Mouse (Mus musculus): ENCODE measurements around the gene Dnajc12.
"Not testable (repeated sequence)": the region's sequence is repeated elsewhere in the genome, so short reads cannot be mapped to it uniquely, and the experiment has no call there.

Dnajc12 gene

GRCm38 (mm10) chr10:63386991-63387390 is 4.7 kb downstream of the Dnajc12 start:
- DNase-seq, result no peak

- DNase-seq, result no peak
Observed at GRCm38 (mm10) chr10:63388948-63389347, 6.7 kb downstream of the Dnajc12 start.

- peak; percentile 69 for DNase-seq
Observed at GRCm38 (mm10) chr10:63396963-63397362, 14.7 kb downstream of the Dnajc12 start.

- DNase-seq, result peak; percentile 57
Observed at GRCm38 (mm10) chr10:63402731-63403504, 20.7 kb downstream of the Dnajc12 start.

GRCm38 (mm10) chr10:63403636-63404035 is 21.4 kb downstream of the Dnajc12 start:
- peak; percentile 78 for DNase-seq

- no peak for DNase-seq
Observed at GRCm38 (mm10) chr10:63410162-63410956, 28.1 kb downstream of the Dnajc12 start.

- not testable (repeated sequence) for DNase-seq
Observed at GRCm38 (mm10) chr10:63411674-63412073, 29.4 kb downstream of the Dnajc12 start.

- no peak for DNase-seq
Observed at GRCm38 (mm10) chr10:63412756-63413155, 30.5 kb downstream of the Dnajc12 start.

- DNase-seq, result no peak
Observed at GRCm38 (mm10) chr10:63415287-63415686, 33.0 kb downstream of the Dnajc12 start.

GRCm38 (mm10) chr10:63415850-63416249 is 33.6 kb downstream of the Dnajc12 start:
- DNase-seq, result no peak

- DNase-seq, result no peak
Observed at GRCm38 (mm10) chr10:63417061-63417460, 34.8 kb downstream of the Dnajc12 start.

- no peak for DNase-seq
Observed at GRCm38 (mm10) chr10:63421739-63422735, 39.8 kb downstream of the Dnajc12 start, which contains the start of gene Gm7075. Gm7075 (minus strand) TSS chr10:63421789.

GRCm38 (mm10) chr10:63422736-63422992 is 40.4 kb downstream of the Dnajc12 start:
- DNase-seq, result no peak

- DNase-seq, result no peak
Observed at GRCm38 (mm10) chr10:63423591-63424474, 41.6 kb downstream of the Dnajc12 start.

GRCm38 (mm10) chr10:63424475-63424814 is 42.2 kb downstream of the Dnajc12 start:
- no peak for DNase-seq

GRCm38 (mm10) chr10:63427146-63427545 is 44.9 kb downstream of the Dnajc12 start:
- no peak for DNase-seq

- DNase-seq, result no peak
Observed at GRCm38 (mm10) chr10:63428243-63429022, 46.2 kb downstream of the Dnajc12 start.

GRCm38 (mm10) chr10:63429023-63429340 is 46.7 kb downstream of the Dnajc12 start:
- no peak for DNase-seq

- DNase-seq, result peak; percentile 97
Observed at GRCm38 (mm10) chr10:63429380-63429779, 47.1 kb downstream of the Dnajc12 start.

- DNase-seq, result peak; percentile 94
Observed at GRCm38 (mm10) chr10:63429785-63430305, 47.6 kb downstream of the Dnajc12 start, which contains the start of gene Ctnna3. Ctnna3 (plus strand) TSS chr10:63430098.

GRCm38 (mm10) chr10:63431221-63431736 is 49.0 kb downstream of the Dnajc12 start:
- no peak for DNase-seq

Data from kidney, adult 11 months (tissue).